Mouse (Mus musculus): Measurements from ENCODE around the gene Rcan1. TPM values are rescaled to one million over a fixed set of nuclear protein-coding genes. Genes with fewer than 3 reads are reported as not detected.
"Not testable (repeated sequence)": the region's sequence is repeated elsewhere in the genome, so short reads cannot be mapped to it uniquely, and the experiment has no call there.

Rcan1 gene
- polyA plus RNA-seq (2015; fragmentation: Nextera tagmentation; extraction: Ambion mirVana), result 103 and 133 TPM in 2 replicates

DNA sequence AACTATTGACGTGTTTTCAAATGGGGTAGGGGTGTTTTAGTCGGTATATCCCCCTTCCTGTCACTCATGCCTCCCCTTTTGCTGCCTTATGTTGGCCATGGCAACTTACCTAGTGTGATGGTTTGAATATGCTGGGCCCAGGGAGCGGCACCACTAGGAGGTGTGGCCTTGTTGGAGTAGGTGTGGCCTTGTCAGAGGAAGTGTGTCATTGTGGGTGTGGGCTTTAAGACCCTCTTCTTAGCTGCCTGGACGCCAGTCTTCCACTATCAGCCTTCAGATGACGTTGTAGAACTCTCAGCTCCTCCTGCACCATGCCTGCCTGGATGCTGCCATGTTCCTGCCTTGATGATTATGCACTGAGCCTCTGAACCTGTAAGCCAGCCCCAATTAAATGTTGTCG is at the start of gene Rcan1:
Gene Rcan1, minus strand, starts transcription at position 162 of the 400 bp plus-strand sequence.
- Histone ChIP-seq H3K27ac (replicated peaks) (no peak within 1 kb of the TSS), H3K27me3 (replicated peaks) (no peaks in the 10 kb centered on the region), H3K4me2 (no peak within 1 kb of the TSS), H3K4me3 (no peak within 1 kb of the TSS), H3K4me1 (peaks cover 15% of the 10 kb centered on the region), H3K9me3 (no peaks in the 10 kb centered on the region), H3K36me3 (no peaks in the 10 kb centered on the region), H3K9ac (no peak within 1 kb of the TSS)
- 60% methylated on average over 6 of the region's 6 CpGs for WGBS
- no peak for ATAC-seq (ENCODE audit: extremely low read depth, insufficient number of reproducible peaks, low FRiP score, low TSS enrichment)

DNA sequence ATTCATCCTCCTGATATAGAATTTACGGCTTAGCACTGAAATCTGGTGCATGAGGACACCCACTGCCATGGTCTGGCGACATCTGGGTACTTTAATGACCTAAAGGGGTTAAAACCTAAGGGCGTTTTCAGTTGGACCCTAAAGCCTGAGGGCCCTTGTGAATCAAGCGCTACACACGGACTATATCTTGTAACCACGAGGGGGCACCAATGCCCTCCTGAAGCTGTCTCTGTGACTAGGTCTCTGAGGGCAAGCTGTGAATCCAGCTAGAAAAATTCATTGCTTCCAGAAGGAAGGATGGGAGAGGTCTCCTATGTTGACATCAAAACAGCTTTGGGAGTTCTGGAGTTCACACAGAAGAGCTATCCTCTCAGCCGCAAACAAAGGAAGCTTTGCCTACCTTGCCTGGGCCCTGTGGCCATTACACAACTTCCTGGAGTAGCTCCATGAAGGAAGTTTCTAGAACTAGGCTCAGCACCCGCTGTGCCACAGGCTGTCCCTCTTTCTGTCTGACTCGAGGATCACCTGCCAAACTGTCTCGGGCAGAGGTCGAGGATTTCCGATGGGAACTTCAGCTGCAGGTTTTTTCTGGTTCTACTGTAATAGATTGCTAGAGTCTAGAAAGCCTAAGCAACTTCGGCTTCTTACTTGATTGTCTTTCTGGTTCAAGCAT is 49.3 kb upstream of the Rcan1 start:
- Histone ChIP-seq H3K9me3 (no peaks in the 10 kb centered on the region), H3K4me2 (no peak overlapping the region), H3K4me1 (peaks cover 8% of the 10 kb centered on the region), H3K27me3 (replicated peaks) (peaks cover 39% of the 10 kb centered on the region), H3K36me3 (no peaks in the 10 kb centered on the region), H3K27ac (replicated peaks) (no peak overlapping the region), H3K9ac (no peak overlapping the region), H3K4me3 (no peak overlapping the region)
- no peak for ATAC-seq (ENCODE audit: extremely low read depth, insufficient number of reproducible peaks, low FRiP score, low TSS enrichment)
- WGBS, result 46% methylated on average over 13 of the region's 13 CpGs

DNA sequence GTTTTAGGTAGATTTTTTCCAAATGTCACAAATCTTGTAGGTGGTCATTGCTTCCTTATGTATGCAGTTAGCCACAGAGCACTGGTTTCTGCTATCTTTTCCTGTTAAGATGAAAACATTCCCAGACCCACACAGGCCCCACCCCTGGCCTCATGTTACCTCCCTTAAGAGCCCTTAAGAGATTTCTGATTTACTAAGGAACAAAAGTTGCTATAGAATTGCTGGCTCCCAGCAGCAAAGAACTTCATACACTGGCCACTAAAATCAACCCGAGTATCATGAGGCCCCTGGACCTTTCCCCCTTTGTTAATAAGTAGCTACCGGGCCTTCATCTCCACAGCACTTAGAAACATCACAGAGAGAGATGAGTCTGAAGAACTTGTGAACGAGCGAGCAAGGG is 48.1 kb upstream of the Rcan1 start:
- ATAC-seq (ENCODE audit: extremely low read depth, insufficient number of reproducible peaks, low FRiP score, low TSS enrichment), result no peak
- Histone ChIP-seq H3K4me2 (no peak overlapping the region), H3K4me1 (peaks cover 8% of the 10 kb centered on the region), H3K27ac (replicated peaks) (no peak overlapping the region), H3K4me3 (no peak overlapping the region), H3K9ac (no peak overlapping the region), H3K36me3 (no peaks in the 10 kb centered on the region), H3K27me3 (replicated peaks) (peaks cover 34% of the 10 kb centered on the region), H3K9me3 (no peaks in the 10 kb centered on the region)
- 53% methylated on average over 4 of the region's 4 CpGs for WGBS

DNA sequence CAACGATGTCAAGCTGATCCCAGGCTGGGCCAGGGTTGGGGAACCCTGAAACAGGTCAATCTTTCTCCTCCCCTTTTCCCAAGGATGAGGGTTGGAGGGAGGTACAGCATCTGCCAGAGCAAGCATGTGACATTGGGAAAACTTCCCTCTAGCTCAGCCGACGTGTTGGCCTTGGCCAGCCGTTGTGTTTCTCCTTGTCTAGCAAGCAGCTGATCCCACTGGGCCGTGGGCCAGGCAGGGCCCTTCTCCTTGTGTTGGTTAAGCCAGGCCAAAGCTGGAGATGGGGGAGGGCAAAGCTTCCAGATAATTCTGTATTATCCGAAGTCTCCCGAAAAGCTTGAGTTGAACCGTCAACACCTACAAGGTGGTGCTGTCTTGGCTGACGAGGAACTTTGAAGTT is 45.5 kb upstream of the Rcan1 start:
- no peak overlapping the region for H3K27ac ChIP-seq (replicated peaks)
- H3K4me3 ChIP-seq, result no peak overlapping the region
- WGBS, result 46% methylated on average over 9 of the region's 9 CpGs
- H3K4me1 ChIP-seq, result peaks cover 8% of the 10 kb centered on the region
- no peak overlapping the region for H3K4me2 ChIP-seq
- peaks cover 32% of the 10 kb centered on the region for H3K27me3 ChIP-seq (replicated peaks)
- no peaks in the 10 kb centered on the region for H3K36me3 ChIP-seq
- no peaks in the 10 kb centered on the region for H3K9me3 ChIP-seq
- ATAC-seq (ENCODE audit: extremely low read depth, insufficient number of reproducible peaks, low FRiP score, low TSS enrichment), result no peak
- no peak overlapping the region for H3K9ac ChIP-seq

DNA sequence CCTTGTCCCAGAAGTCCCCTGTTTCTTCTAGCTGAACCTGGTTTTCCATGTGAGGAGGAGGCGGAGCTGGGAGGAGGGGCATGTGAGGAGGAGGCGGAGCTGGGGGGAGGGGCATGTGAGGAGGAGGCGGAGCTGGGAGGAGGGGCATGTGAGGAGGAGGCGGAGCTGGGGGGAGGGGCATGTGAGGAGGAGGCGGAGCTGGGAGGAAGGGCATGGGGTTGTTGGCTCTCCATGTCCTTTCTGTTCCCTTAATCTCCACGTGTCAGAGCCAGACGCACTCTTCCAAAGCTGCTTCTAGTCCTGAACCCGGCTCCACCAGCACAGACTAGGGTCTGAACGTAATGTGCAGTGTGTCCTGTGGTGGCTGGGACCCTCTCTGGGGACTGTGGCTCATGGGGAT is 44.2 kb upstream of the Rcan1 start:
- not testable (repeated sequence) for H3K4me3 ChIP-seq; H3K4me2 ChIP-seq; H3K9ac ChIP-seq; H3K4me1 ChIP-seq; ATAC-seq (ENCODE audit: extremely low read depth, insufficient number of reproducible peaks, low FRiP score, low TSS enrichment); H3K36me3 ChIP-seq; H3K9me3 ChIP-seq; H3K27ac ChIP-seq (replicated peaks)
- WGBS, result 68% methylated on average over 8 of the region's 9 CpGs
- peaks cover 29% of the 10 kb centered on the region for H3K27me3 ChIP-seq (replicated peaks)

DNA sequence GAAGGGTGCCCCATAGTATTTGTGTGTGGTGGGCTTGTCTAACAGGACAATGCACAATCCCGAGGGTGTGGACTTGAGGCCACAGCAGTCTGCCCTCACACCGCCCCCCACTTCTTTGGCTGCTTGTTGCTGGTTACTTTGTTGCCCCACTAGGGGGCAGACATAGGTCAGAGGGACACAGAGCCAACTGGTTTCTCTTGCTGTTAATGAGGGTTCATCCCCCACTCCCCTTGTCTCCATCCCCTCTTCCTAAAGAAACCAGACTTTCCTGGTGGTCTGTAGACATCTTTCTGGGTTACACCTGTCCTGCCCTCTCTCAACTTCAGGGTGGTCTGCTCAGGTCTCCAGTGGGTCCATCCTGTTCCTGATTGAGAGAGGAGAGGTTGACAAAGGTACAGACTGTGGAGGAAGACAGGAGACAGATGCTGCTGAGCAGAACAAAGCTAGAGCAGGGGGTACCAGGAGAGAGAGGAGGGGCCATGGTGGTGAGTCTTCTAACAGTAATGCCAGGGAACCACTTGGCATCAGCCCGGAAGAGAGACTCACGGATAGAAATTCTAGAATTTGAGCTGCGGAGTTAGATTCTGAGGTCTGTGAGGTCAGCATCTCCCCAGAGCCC is 41.2 kb upstream of the Rcan1 start:
- no peak overlapping the region for H3K4me2 ChIP-seq
- no peak overlapping the region for H3K27ac ChIP-seq (replicated peaks)
- ATAC-seq (ENCODE audit: extremely low read depth, insufficient number of reproducible peaks, low FRiP score, low TSS enrichment), result no peak
- no peaks in the 10 kb centered on the region for H3K36me3 ChIP-seq
- H3K9ac ChIP-seq, result no peak overlapping the region
- H3K4me3 ChIP-seq, result no peak overlapping the region
- peaks cover 29% of the 10 kb centered on the region for H3K27me3 ChIP-seq (replicated peaks)
- 56% methylated on average over 5 of the region's 5 CpGs for WGBS
- peaks cover 8% of the 10 kb centered on the region for H3K4me1 ChIP-seq
- no peaks in the 10 kb centered on the region for H3K9me3 ChIP-seq

DNA sequence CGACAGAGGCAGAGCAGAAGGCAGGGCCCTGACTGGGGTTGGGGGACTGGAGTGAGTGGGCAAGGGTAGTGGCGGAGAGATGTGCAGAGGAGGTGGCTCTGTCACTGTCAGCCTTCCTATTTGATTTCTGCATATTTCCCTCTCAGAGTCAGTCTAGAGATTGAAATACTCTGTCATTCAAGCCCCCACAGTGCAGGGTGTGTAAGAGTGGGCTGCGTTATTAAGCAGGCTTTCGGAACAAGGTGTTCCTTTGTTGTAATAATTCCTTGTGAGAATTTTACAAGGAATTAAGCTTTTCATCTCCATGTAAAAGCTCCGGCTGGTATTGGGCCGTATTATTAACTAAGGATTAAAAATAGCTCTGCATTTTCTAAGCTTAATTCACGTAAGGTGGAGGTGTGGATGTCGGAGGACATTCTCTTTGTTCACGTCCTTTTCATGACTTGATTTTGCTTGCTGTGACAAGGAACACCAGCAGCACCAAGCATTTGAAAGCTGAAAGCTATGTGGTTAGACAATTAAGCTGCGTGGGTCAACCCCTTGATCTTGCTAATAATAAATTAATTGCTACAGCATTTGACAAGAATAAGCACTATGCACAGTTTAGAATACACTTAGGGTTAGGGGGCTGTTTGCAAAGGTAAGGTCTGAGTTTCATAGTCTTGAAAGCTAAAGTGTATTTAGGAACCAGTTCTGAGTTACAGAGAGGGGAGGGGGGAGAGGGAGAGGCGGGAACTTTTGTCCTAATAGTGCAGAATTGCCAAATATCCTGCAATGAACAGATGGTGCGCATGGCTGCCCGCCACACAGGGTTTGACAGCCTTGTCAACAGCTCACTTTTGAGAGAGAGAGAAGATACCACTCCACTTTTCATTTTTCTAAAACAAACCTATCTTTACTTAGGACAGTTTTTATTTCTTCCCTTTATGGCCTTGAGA is 40.4 kb upstream of the Rcan1 start:
- H3K9me3 ChIP-seq, result no peaks in the 10 kb centered on the region
- H3K9ac ChIP-seq, result no peak overlapping the region
- no peak for ATAC-seq (ENCODE audit: extremely low read depth, insufficient number of reproducible peaks, low FRiP score, low TSS enrichment)
- H3K4me2 ChIP-seq, result no peak overlapping the region
- peaks cover 4% of the 10 kb centered on the region for H3K4me1 ChIP-seq
- no peak overlapping the region for H3K27ac ChIP-seq (replicated peaks)
- peaks cover 36% of the 10 kb centered on the region for H3K27me3 ChIP-seq (replicated peaks)
- no peak overlapping the region for H3K4me3 ChIP-seq
- H3K36me3 ChIP-seq, result no peaks in the 10 kb centered on the region
- WGBS, result 69% methylated on average over 13 of the region's 13 CpGs

DNA sequence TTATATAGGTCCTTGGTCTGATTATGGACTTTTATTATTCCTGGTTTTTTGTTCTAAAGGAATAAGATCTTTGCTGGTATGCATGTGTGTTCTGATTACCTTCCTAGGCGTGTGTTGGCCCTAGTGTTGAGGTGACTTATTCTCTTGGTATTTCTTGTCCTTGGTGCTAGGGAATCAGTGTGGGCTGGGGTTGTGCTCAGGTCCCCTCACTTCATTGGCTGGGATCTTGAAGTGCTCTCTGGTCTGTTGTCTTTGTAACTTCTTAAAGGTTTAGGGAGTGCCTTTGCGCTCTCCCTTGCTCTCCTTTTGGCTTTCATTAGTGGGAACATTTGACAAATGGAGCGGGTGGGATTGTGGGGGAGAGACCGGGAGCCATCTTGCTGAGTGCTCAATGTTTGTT is 36.9 kb upstream of the Rcan1 start:
- Histone ChIP-seq H3K9ac (no peak overlapping the region), H3K9me3 (no peaks in the 10 kb centered on the region), H3K4me2 (no peak overlapping the region), H3K27ac (replicated peaks) (no peak overlapping the region), H3K27me3 (replicated peaks) (peaks cover 22% of the 10 kb centered on the region), H3K4me1 (no peaks in the 10 kb centered on the region), H3K4me3 (no peak overlapping the region), H3K36me3 (no peaks in the 10 kb centered on the region)
- 75% methylated on average over 4 of the region's 4 CpGs for WGBS
- no peak for ATAC-seq (ENCODE audit: extremely low read depth, insufficient number of reproducible peaks, low FRiP score, low TSS enrichment)

DNA sequence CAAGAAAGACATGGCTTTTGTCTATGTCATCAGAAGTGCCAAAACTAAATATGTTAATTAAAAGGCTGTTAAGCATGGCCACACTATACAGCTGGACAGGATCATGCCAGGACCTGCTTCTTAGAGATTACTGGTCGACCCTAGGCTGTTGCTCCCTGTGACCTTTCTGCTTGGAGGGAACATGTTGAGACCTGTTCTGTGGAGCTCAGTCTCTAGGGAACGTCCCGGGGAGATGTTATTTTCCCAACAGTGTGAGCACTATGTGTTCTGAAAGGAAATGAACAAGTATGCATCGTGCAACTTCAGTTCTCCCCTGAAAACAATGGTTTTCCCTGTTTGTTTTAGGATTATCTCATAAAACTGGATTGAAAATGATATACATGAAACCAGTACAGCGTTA is 32.4 kb upstream of the Rcan1 start:
- H3K27ac ChIP-seq (replicated peaks), result no peak overlapping the region
- H3K36me3 ChIP-seq, result no peaks in the 10 kb centered on the region

DNA sequence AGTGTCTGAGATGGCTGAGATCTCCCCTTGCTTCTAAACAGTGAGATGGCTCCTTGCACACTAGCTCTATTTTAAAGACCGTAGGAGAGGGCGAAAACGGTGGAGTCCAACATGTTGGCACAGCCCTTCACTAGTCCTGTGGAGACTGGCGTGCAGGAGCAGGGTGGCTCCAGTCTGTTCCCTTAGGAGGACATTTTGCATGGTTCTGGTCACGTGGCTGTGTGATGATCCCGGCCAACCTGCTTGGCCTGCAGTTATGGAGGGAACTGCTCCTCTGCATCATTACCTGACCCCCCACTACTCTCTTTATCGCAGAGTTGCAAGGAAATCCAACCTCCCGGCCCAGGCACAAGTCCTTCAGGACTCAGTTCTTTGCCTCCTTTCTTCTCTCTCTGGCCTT is 29.9 kb upstream of the Rcan1 start:
- no peak overlapping the region for H3K9ac ChIP-seq
- H3K9me3 ChIP-seq, result no peaks in the 10 kb centered on the region
- no peak for ATAC-seq (ENCODE audit: extremely low read depth, insufficient number of reproducible peaks, low FRiP score, low TSS enrichment)
- no peaks in the 10 kb centered on the region for H3K36me3 ChIP-seq
- H3K4me3 ChIP-seq, result no peak overlapping the region
- 81% methylated on average over 8 of the region's 8 CpGs for WGBS
- H3K4me1 ChIP-seq, result peaks cover 19% of the 10 kb centered on the region
- H3K4me2 ChIP-seq, result no peak overlapping the region
- H3K27ac ChIP-seq (replicated peaks), result no peak overlapping the region
- peaks cover 60% of the 10 kb centered on the region for H3K27me3 ChIP-seq (replicated peaks)

More for the DNA sequence above, 32.4 kb upstream of the Rcan1 start:
- H3K9me3 ChIP-seq, result no peaks in the 10 kb centered on the region
- 49% methylated on average over 5 of the region's 5 CpGs for WGBS
- no peak overlapping the region for H3K4me2 ChIP-seq
- no peak for ATAC-seq (ENCODE audit: extremely low read depth, insufficient number of reproducible peaks, low FRiP score, low TSS enrichment)
- H3K4me3 ChIP-seq, result no peak overlapping the region
- peaks cover 49% of the 10 kb centered on the region for H3K27me3 ChIP-seq (replicated peaks)
- no peak overlapping the region for H3K9ac ChIP-seq
- peaks cover 14% of the 10 kb centered on the region for H3K4me1 ChIP-seq

DNA sequence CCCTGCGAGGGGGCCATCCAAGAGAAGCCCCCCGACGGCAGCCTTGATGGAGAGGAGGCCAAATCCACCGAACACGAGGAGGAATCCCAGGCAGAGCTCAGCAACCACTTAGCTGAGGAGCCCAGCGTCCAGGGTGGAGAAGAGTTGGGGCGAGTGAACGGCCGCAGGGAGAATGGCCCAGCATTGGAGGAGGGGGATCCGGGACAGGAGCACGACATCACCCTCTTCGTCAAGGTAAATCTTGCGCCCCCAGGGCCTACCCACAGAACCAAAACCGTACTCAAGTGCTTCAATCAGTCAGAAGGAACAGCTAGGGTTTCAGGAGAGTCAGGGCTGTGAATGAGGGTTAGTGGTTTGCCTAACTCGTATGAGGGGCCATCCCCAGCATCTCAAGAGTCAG is 28.7 kb upstream of the Rcan1 start:
- peak overlapping the region; percentile 68 for H3K4me3 ChIP-seq
- H3K27me3 ChIP-seq (replicated peaks), result peaks cover 64% of the 10 kb centered on the region
- peak overlapping the region; percentile 80 for H3K9ac ChIP-seq
- no peaks in the 10 kb centered on the region for H3K36me3 ChIP-seq
- H3K27ac ChIP-seq (replicated peaks), result no peak overlapping the region
- 20% methylated on average over 15 of the region's 15 CpGs for WGBS
- H3K9me3 ChIP-seq, result no peaks in the 10 kb centered on the region
- peaks cover 23% of the 10 kb centered on the region for H3K4me1 ChIP-seq
- H3K4me2 ChIP-seq, result peak overlapping the region; percentile 96
- no peak for ATAC-seq (ENCODE audit: extremely low read depth, insufficient number of reproducible peaks, low FRiP score, low TSS enrichment)

All from heart, embryonic 13.5 days (tissue).